Mouse (Mus musculus) Patski (cell line): ENCODE measurements at regions not wholly inside any gene's neighbourhood (a gene's known extent, or its start where the extent isn't known, plus 50 kb on each side); places are given as distances from the start of the nearest gene placed in this dataset.

Experiments
- ATAC-seq: fragments of 100-300 bp; one replicate; pipeline ENCODE4 v1.8.0; 2021
- CTCF ChIA-PET: fragments of 350-600 bp; sonication (Branson Sonifier 250); formaldehyde crosslinking; loops from one replicate; lab custom pipeline; 2022; ENCODE audit warnings: inconsistent platforms; lab: Charles Lee
- POLR2A ChIA-PET: fragments of 350-600 bp; sonication (Branson Sonifier 250); formaldehyde crosslinking; loops from one replicate; lab custom pipeline; 2022; ENCODE audit warnings: antibody characterized with exemption, inconsistent platforms; lab: Charles Lee
- DNase-seq: peaks from one replicate; pipeline ENCODE4 v3.0.0-alpha.2; 2011; ENCODE audit warnings: low read depth, low spot score
- H3K27me3 ChIP-seq: fragments of 371-371 bp; one replicate; pipeline ENCODE4 v1.5.1; 2021
- CTCF ChIP-seq: fragments of 100-300 bp; IDR thresholded peaks from one replicate; pipeline ENCODE4 v1.5.1; 2021
- in situ Hi-C: fragments of 300-500 bp; cut with MboI; formaldehyde crosslinking; loops from 3 replicates; pipeline ENCODE4 v1.11.1; 2018; ENCODE audit warnings: low pct_unique_long_range_greater_than_20kb, mixed read lengths

GRCm38 (mm10) chr13:4663390-4663789 lies 54.4 kb upstream of the Akr1e1 start:
- no peak for TF ChIP-seq CTCF
- POLR2A ChIA-PET, result no interaction called here
- no peaks in the 10 kb centered on the region for H3K27me3 ChIP-seq
- CTCF ChIA-PET, result interaction anchor here (1.1 to 2.0 kb wide), 2 partner anchors 9 to 1806 kb away, joined by 3 to 8 read pairs; no protein-coding TSS in a partner anchor
- in situ Hi-C loops, result loop anchor here (10.0 to 25.0 kb wide), 2 partner anchors 1531 to 1624 kb away; no protein-coding TSS in a partner anchor
- DNase-seq (no peak), ATAC-seq (no peak)

- ChIA-PET POLR2A (interaction anchor here (0.5 to 0.6 kb wide), 2 partner anchors 12 to 1158 kb away, joined by 3 read pairs; no protein-coding TSS in a partner anchor), CTCF (interaction anchor here (1.0 to 2.0 kb wide), 3 partner anchors 10 to 1874 kb away, joined by 3 to 8 read pairs (median 3); no protein-coding TSS in a partner anchor)
- TF ChIP-seq CTCF, result peak; percentile 70
- ATAC-seq, result peak; percentile 90
- DNase-seq, result peak; percentile 38
- no peaks in the 10 kb centered on the region for H3K27me3 ChIP-seq
- in situ Hi-C loops, result loop anchor here (10.0 to 25.0 kb wide), 2 partner anchors 1532 to 1625 kb away; no protein-coding TSS in a partner anchor
These were observed 53.5 kb upstream of the Akr1e1 start for GRCm38 (mm10) chr13:4662336-4663101.
